Mouse (Mus musculus): ENCODE data around the gene Bhlha9. TPM values are rescaled to one million over a fixed set of nuclear protein-coding genes. Genes with fewer than 3 reads are reported as not detected.
A peak's percentile ranks its signal among the peaks of the same experiment; 100 is the strongest.

The Bhlha9 gene
- polyA plus RNA-seq, 1 experiment from 2014 or later, result 0.91 TPM

DNA sequence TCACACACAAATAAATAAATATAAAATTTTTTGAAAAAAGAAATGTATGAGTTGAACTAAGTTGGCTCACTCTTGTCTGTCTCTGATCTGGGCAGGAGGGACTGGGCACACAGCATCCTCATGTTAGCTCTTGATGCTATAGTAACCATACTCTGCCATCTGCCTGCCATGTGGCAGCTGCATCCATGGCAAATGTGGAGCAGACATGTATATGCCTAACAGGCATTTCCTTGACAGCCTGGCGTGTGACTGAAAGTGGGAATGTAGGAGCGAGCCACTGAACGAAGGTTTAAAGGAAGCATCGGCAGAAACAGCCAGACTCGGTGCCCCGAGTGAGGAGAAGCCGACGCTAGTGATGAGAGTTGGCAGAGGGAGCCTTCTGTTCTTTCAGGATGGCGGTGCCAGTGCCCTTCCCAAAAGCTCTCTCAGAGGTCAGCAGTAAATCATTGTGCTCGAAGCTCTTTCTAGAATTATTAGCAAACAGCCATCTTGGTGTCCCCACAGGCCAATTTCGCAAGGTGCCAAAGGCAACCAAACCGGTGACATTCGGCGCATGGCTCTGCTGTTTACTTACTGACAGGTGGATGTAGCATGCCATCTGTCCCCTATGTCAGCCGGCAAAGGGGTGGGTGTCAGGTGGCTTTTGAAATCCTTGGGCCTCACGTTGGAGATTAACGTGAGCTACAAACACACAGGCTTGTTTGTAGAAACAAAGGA, 32.8 kb upstream of the Bhlha9 start:
- Histone ChIP-seq H3K27me3 (ENCODE audit: control insufficient read depth, insufficient read depth, low read length) (no peaks in the 10 kb centered on the region), H3K4me1 (replicated peaks; ENCODE audit: control insufficient read depth, insufficient read depth, low read length) (peaks cover 10% of the 10 kb centered on the region; the same call in 1 of the 2 replicates), H3K4me2 (replicated peaks) (no peak overlapping the region), H3K27ac (no peak overlapping the region), H3K9me3 (ENCODE audit: control insufficient read depth, low read length) (no peaks in the 10 kb centered on the region), H3K9ac (no peak overlapping the region), H3K4me3 (replicated peaks; ENCODE audit: low read length) (no peak overlapping the region), H3K36me3 (replicated peaks; ENCODE audit: control insufficient read depth, insufficient read depth) (no peaks in the 10 kb centered on the region)
- ATAC-seq (ENCODE audit: low FRiP score), result no peak
- 56% methylated on average over 17 of the region's 17 CpGs for WGBS
- no peak for DNase-seq (ENCODE audit: low spot score)

DNA sequence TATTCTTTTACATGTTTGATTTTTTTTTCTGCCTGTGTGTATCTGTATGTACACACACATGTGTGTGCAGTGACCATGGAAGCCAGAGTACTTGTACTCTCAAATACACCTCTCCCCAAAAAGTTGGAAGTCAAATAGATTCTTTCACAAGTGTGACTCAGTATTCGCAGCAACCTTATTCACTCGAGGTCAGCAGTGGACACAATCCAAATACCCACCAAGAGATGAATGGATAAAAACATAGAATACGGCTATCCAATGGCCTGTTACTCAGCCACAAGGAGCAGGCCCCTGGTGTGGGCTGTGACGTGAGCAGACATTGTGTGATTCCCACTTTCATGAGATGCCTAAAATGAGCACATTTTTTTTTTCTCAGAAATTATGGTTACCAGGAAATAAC, 32.0 kb upstream of the Bhlha9 start:
- Histone ChIP-seq H3K36me3 (replicated peaks; ENCODE audit: control insufficient read depth, insufficient read depth) (no peaks in the 10 kb centered on the region), H3K9me3 (ENCODE audit: control insufficient read depth, low read length) (no peaks in the 10 kb centered on the region), H3K27me3 (ENCODE audit: control insufficient read depth, insufficient read depth, low read length) (no peaks in the 10 kb centered on the region), H3K9ac (no peak overlapping the region), H3K4me2 (replicated peaks) (no peak overlapping the region), H3K4me1 (replicated peaks; ENCODE audit: control insufficient read depth, insufficient read depth, low read length) (peaks cover 15% of the 10 kb centered on the region), H3K27ac (no peak overlapping the region), H3K4me3 (replicated peaks; ENCODE audit: low read length) (no peak overlapping the region)
- WGBS, result 63% methylated on average over 4 of the region's 4 CpGs
- DNase-seq (ENCODE audit: low spot score), result no peak
- no peak for ATAC-seq (ENCODE audit: low FRiP score)

- Histone ChIP-seq H3K4me3 (replicated peaks; ENCODE audit: low read length) (no peak overlapping the region), H3K4me2 (replicated peaks) (no peak overlapping the region), H3K4me1 (replicated peaks; ENCODE audit: control insufficient read depth, insufficient read depth, low read length) (peaks cover 24% of the 10 kb centered on the region), H3K9me3 (ENCODE audit: control insufficient read depth, low read length) (no peaks in the 10 kb centered on the region), H3K27ac (peak overlapping the region; percentile 71), H3K36me3 (replicated peaks; ENCODE audit: control insufficient read depth, insufficient read depth) (no peaks in the 10 kb centered on the region), H3K9ac (0 out of 2 replicates have a peak overlapping the region, but pooled peaks have one; percentile 22), H3K27me3 (ENCODE audit: control insufficient read depth, insufficient read depth, low read length) (no peaks in the 10 kb centered on the region)
- DNase-seq (ENCODE audit: low spot score) (no peak), ATAC-seq (ENCODE audit: low FRiP score) (no peak)
- 24% methylated on average over 6 of the region's 6 CpGs for WGBS
These were observed 28.0 kb upstream of the Bhlha9 start for GRCm38 (mm10) chr11:76644257-76644656.

DNA sequence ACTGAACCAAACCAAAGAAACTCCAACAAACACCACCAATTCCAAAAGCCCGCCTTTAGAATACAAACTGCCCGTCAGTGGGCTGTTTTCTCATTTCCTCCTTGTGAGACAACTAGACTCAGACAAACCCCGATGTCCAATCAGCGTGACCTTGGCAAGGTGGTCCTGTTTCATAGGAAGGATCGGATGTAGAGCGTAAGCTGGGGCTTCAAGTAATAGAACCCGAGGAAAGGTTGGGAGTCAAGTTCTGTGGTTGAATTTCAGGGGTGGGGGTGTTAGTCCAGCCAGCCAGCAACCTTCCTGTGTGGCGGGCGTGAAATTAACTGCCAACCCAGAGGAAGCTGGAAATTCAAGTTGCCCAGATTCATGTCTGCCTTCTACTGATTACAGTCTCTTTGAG, 27.2 kb upstream of the Bhlha9 start:
- Histone ChIP-seq H3K4me1 (replicated peaks; ENCODE audit: control insufficient read depth, insufficient read depth, low read length) (peaks cover 23% of the 10 kb centered on the region), H3K27me3 (ENCODE audit: control insufficient read depth, insufficient read depth, low read length) (no peaks in the 10 kb centered on the region), H3K36me3 (replicated peaks; ENCODE audit: control insufficient read depth, insufficient read depth) (no peaks in the 10 kb centered on the region), H3K9me3 (ENCODE audit: control insufficient read depth, low read length) (no peaks in the 10 kb centered on the region), H3K4me3 (replicated peaks; ENCODE audit: low read length) (no peak overlapping the region), H3K9ac (no peak overlapping the region), H3K27ac (peak overlapping the region; percentile 71), H3K4me2 (replicated peaks) (no peak overlapping the region)
- DNase-seq (ENCODE audit: low spot score) (no peak), ATAC-seq (ENCODE audit: low FRiP score) (no peak)
- WGBS, result 68% methylated on average over 9 of the region's 9 CpGs

DNA sequence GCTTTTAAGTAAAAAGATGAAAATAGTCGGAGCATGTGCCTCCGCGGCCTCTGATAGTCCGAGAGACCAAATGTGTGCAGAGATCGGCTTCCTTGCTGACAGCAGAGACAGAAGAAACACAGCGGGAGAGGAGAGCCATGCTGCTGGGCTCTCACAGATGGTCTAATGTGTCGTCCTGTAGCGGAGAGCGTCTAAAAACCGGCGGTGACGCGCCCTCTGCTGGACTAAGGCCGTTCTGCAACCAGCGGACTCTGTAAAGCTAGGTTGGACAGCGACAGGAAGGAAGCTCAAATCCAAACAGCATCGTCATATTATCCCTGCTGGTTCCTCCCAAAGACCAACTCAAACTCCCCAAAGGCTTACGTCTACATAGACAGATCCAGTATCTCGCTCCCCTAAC, 26.3 kb upstream of the Bhlha9 start:
- Histone ChIP-seq H3K9ac (peak overlapping the region; percentile 29; the same call in 1 of the 2 replicates), H3K27me3 (ENCODE audit: control insufficient read depth, insufficient read depth, low read length) (no peaks in the 10 kb centered on the region), H3K4me2 (replicated peaks) (peak overlapping the region; percentile 57), H3K27ac (peak overlapping the region; percentile 71), H3K36me3 (replicated peaks; ENCODE audit: control insufficient read depth, insufficient read depth) (no peaks in the 10 kb centered on the region), H3K4me3 (replicated peaks; ENCODE audit: low read length) (0 out of 2 replicates have a peak overlapping the region, but pooled peaks have one; percentile 12), H3K4me1 (replicated peaks; ENCODE audit: control insufficient read depth, insufficient read depth, low read length) (peaks cover 23% of the 10 kb centered on the region), H3K9me3 (ENCODE audit: control insufficient read depth, low read length) (no peaks in the 10 kb centered on the region)
- WGBS, result 1% methylated on average over 19 of the region's 19 CpGs
- peak; percentile 81 for ATAC-seq (ENCODE audit: low FRiP score)
- DNase-seq (ENCODE audit: low spot score), result peak; percentile 98

DNA sequence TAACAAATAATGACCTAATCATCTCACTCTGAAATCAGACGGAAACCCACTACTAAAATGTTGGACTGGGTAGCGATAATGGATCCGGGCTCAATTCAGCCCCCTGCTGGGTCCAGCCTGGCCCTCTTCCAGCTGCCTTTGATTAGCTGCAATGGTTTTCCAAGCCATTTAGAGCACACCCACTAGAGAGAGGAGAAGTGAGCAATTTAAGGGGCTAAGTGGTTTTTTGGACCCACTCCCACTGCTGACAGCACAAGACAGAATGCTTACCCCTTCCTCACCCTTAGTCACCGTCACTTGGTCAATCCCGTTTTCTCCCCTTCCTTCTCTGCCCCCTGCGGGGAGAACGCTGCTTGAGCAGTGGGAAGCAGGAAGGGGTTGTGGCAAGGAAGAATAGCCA, 25.2 kb upstream of the Bhlha9 start:
- DNase-seq (ENCODE audit: low spot score) (peak; percentile 74), ATAC-seq (ENCODE audit: low FRiP score) (peak; percentile 67)
- Histone ChIP-seq H3K36me3 (replicated peaks; ENCODE audit: control insufficient read depth, insufficient read depth) (no peaks in the 10 kb centered on the region), H3K4me3 (replicated peaks; ENCODE audit: low read length) (no peak overlapping the region), H3K4me2 (replicated peaks) (peak overlapping the region; percentile 36), H3K9ac (0 out of 2 replicates have a peak overlapping the region, but pooled peaks have one; percentile 16), H3K27me3 (ENCODE audit: control insufficient read depth, insufficient read depth, low read length) (no peaks in the 10 kb centered on the region), H3K4me1 (replicated peaks; ENCODE audit: control insufficient read depth, insufficient read depth, low read length) (peaks cover 23% of the 10 kb centered on the region), H3K9me3 (ENCODE audit: control insufficient read depth, low read length) (no peaks in the 10 kb centered on the region), H3K27ac (peak overlapping the region; percentile 51; the same call in 1 of the 2 replicates)
- WGBS, result 4% methylated on average over 7 of the region's 7 CpGs

DNA sequence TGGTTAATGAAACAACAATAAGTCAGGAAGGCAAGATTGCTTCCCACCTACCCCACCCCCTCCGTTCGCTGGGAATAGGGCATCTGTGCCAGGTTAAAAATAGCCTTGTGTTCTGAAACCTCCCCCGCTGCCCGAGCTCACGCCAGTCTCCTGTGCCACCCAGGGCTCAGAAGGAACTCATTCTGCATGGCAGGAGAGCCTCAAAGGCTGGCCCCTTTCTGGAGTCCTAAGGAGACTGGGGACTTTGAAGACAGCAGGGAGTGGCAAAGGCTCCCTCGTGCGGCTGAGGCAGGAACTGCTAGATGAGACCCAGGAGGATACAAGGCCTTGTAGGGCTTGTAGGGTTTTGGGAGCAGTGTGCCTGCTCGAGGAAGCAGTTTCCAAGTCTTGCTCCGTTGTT, 24.8 kb upstream of the Bhlha9 start:
- 6% methylated on average over 9 of the region's 9 CpGs for WGBS

DNA sequence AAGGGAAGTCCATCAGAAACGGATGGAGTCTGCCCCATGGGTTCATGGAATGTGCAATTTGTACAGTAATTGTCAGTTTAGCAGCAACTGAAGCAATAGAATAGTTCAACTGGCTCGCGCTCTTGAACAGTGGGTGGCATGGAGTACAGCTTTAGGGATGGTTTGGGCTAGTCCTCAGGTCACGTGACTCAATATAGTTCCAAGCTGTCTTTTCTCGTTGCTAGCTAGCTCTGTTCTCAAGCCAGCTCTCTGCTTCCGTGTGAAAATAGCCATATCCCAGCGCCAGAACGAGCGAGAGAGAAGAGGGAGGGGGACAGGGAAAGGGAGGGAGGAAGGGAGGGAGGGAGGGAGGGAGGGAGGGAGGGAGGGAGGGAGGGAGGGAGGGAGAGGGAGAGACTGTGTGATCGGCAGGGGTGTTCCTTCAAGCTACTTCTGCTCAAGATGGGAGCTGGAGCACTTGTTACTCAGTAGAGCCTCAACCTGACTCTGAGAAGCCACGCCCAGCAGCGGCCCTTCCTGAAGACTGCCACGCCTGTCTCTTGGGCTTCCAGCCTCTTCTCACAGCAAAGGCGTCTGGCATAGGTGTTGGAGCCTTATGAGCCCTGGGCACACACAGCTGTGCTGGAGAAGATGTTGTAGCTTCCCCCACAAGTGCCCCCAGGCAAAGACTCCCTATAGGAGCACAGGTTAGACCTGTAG, 21.3 kb upstream of the Bhlha9 start:
- H3K27me3 ChIP-seq (ENCODE audit: control insufficient read depth, insufficient read depth, low read length), result no peaks in the 10 kb centered on the region
- 51% methylated on average over 14 of the region's 14 CpGs for WGBS
- ATAC-seq (ENCODE audit: low FRiP score) (no peak), DNase-seq (ENCODE audit: low spot score) (no peak)
- peaks cover 7% of the 10 kb centered on the region; the same call in 1 of the 2 replicates for H3K4me1 ChIP-seq (replicated peaks; ENCODE audit: control insufficient read depth, insufficient read depth, low read length)
- H3K9ac ChIP-seq, result no peak overlapping the region
- no peak overlapping the region for H3K4me2 ChIP-seq (replicated peaks)
- H3K9me3 ChIP-seq (ENCODE audit: control insufficient read depth, low read length), result no peaks in the 10 kb centered on the region
- no peak overlapping the region for H3K4me3 ChIP-seq (replicated peaks; ENCODE audit: low read length)
- H3K27ac ChIP-seq, result no peak overlapping the region
- H3K36me3 ChIP-seq (replicated peaks; ENCODE audit: control insufficient read depth, insufficient read depth), result no peaks in the 10 kb centered on the region

More for the DNA sequence above, 24.8 kb upstream of the Bhlha9 start:
- no peaks in the 10 kb centered on the region for H3K27me3 ChIP-seq (ENCODE audit: control insufficient read depth, insufficient read depth, low read length)
- 0 out of 2 replicates have a peak overlapping the region, but pooled peaks have one; percentile 16 for H3K9ac ChIP-seq
- no peak overlapping the region for H3K4me3 ChIP-seq (replicated peaks; ENCODE audit: low read length)
- peak; percentile 67 for DNase-seq (ENCODE audit: low spot score)
- no peaks in the 10 kb centered on the region for H3K9me3 ChIP-seq (ENCODE audit: control insufficient read depth, low read length)
- H3K36me3 ChIP-seq (replicated peaks; ENCODE audit: control insufficient read depth, insufficient read depth), result no peaks in the 10 kb centered on the region
- peak overlapping the region; percentile 36 for H3K4me2 ChIP-seq (replicated peaks)
- ATAC-seq (ENCODE audit: low FRiP score), result peak; percentile 61
- H3K4me1 ChIP-seq (replicated peaks; ENCODE audit: control insufficient read depth, insufficient read depth, low read length), result peaks cover 23% of the 10 kb centered on the region
- peak overlapping the region; percentile 51; the same call in 1 of the 2 replicates for H3K27ac ChIP-seq

- Histone ChIP-seq H3K27me3 (ENCODE audit: control insufficient read depth, insufficient read depth, low read length) (no peaks in the 10 kb centered on the region), H3K4me2 (replicated peaks) (no peak overlapping the region), H3K4me1 (replicated peaks; ENCODE audit: control insufficient read depth, insufficient read depth, low read length) (no peaks in the 10 kb centered on the region; the same call in 1 of the 2 replicates), H3K36me3 (replicated peaks; ENCODE audit: control insufficient read depth, insufficient read depth) (no peaks in the 10 kb centered on the region), H3K9ac (no peak overlapping the region), H3K27ac (no peak overlapping the region), H3K4me3 (replicated peaks; ENCODE audit: low read length) (no peak overlapping the region), H3K9me3 (ENCODE audit: control insufficient read depth, low read length) (no peaks in the 10 kb centered on the region)
- ATAC-seq (ENCODE audit: low FRiP score) (peak; percentile 65; the same call in 1 of the 2 replicates), DNase-seq (ENCODE audit: low spot score) (no peak)
- 45% methylated on average over 3 of the region's 3 CpGs for WGBS
These were observed 19.4 kb upstream of the Bhlha9 start for GRCm38 (mm10) chr11:76652838-76653334.

Measured in hindbrain, embryonic 14.5 days (tissue).